Mouse (Mus musculus) G1E (cell line): ENCODE measurements at regions not wholly inside any gene's neighbourhood (a gene's known extent, or its start where the extent isn't known, plus 50 kb on each side); places are given as distances from the start of the nearest gene placed in this dataset.

Experiments used
- ATAC-seq: 2 replicates; pipeline ENCODE4 v1.8.0; 2016; ENCODE audit warnings: mild to moderate bottlenecking; ENCODE audit not compliant: insufficient number of reproducible peaks, poor library complexity, low FRiP score, severe bottlenecking; ENCODE audit errors: extremely low read depth
- DNase-seq: peaks from one replicate; pipeline ENCODE4 v3.0.0; 2012; ENCODE audit warnings: low spot score
- H3K27me3 ChIP-seq: 2 replicates; pipeline ENCODE4 v1.6.1; 2012; ENCODE audit warnings: mild to moderate bottlenecking, low read length, inconsistent platforms; ENCODE audit not compliant: insufficient read depth
- H3K36me3 ChIP-seq: replicated peaks from 2 replicates; pipeline ENCODE3; 2012; ENCODE audit warnings: mild to moderate bottlenecking, inconsistent platforms
- H3K4me1 ChIP-seq: 2 replicates; pipeline ENCODE4 v1.6.1; 2012; ENCODE audit warnings: low read depth, low read length, inconsistent platforms, mixed read lengths; ENCODE audit not compliant: insufficient read depth
- H3K4me3 ChIP-seq: 2 replicates; pipeline ENCODE4 v1.5.1; 2012; ENCODE audit warnings: low read depth, mild to moderate bottlenecking, inconsistent platforms, low read length, moderate library complexity, mixed read lengths
- H3K9me3 ChIP-seq: replicated peaks from 2 replicates; pipeline ENCODE4 v1.6.1; 2012; ENCODE audit warnings: inconsistent platforms
- CTCF ChIP-seq: IDR thresholded peaks from 2 replicates; pipeline ENCODE4 v1.5.1; 2012; ENCODE audit warnings: low read depth, low read length, inconsistent platforms, mixed read lengths
- GATA1 ChIP-seq: IDR thresholded peaks from 2 replicates; pipeline ENCODE4 v1.6.1; 2012; ENCODE audit warnings: borderline replicate concordance, low read length, inconsistent platforms, mixed read lengths
- GATA2 ChIP-seq: IDR thresholded peaks from 2 replicates; pipeline ENCODE4 v1.6.1; 2012; ENCODE audit warnings: low read depth, low read length, inconsistent platforms, borderline replicate concordance
- POLR2AphosphoS5 ChIP-seq: IDR thresholded peaks from 2 replicates; pipeline ENCODE4 v1.6.1; 2012; ENCODE audit warnings: low read depth, low read length, inconsistent platforms; ENCODE audit not compliant: insufficient replicate concordance
- TAL1 ChIP-seq: conservative IDR thresholded peaks from 2 replicates; pipeline ENCODE4 v1.6.1; 2012; ENCODE audit warnings: low read depth, low read length, inconsistent platforms, mixed read lengths

DNA sequence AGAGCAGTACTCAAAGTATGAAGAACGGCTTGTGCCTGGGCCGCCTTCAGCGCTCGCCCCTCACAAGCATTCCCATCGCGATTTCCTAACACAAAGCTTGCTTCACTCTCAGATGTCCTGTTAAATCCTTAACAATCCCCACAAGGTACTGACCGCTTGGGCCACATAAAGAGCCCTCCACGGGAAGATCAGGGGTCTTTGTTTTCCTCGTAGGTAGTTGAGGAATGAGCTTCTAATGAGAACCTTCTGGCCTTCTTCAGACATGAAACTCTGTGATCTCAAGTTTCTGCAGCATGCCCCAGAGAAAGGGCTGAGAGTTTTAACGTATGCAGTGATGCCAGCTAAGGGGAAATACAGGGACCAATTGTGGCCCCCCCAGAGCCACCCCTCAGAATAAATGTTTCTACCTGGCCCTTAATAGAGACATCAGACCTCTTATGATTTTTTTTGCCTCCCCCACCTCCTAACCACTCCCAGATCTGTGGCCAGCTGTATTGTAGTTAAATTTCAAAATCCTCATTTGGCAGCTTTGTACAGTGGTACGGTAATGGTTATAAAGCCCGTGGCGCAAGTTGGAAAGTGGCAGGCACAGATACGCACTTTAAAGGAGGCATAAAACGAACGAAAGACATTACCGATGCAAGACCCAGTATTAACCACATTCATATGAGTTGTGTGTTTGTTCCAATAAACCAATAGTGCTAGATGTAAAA is 618.6 kb downstream of the Epha4 start:
- ATAC-seq: no peak
- TF ChIP-seq POLR2AphosphoS5 (no peak), GATA1 (no peak), TAL1 (no peak), CTCF (no peak), GATA2 (no peak)
- Histone ChIP-seq H3K9me3 (peaks cover 21% of the 10 kb centered on the region), H3K4me1 (no peaks in the 10 kb centered on the region), H3K27me3 (no peaks in the 10 kb centered on the region), H3K36me3 (no peaks in the 10 kb centered on the region), H3K4me3 (no peak overlapping the region)
- DNase-seq: no peak

DNA sequence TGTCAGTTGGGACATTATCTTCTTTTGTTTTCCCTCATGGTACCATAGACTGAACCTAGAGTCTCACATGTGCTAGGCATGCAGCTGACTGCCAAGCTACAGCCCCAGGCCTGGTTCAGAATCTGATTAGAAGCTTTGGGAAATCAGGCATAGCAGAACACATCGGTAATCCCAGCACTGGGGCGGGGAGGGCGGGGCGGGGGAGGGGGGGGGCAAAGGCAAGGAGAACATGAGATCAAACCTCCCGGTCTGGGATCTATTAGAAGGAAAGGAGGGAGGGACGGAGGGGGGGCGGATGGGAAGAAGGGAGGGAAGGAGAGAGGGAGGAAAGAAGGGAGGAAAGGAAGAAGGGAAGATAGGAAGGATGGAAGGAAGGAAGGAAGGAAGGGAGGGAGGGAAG is 617.5 kb downstream of the Epha4 start:
- H3K4me1 ChIP-seq: no peaks in the 10 kb centered on the region
- no peaks in the 10 kb centered on the region for H3K27me3 ChIP-seq
- ATAC-seq: no peak
- H3K4me3 ChIP-seq: no peak overlapping the region
- DNase-seq: no peak
- no peak for TF ChIP-seq CTCF
- no peak for TF ChIP-seq GATA2
- no peak for TF ChIP-seq GATA1
- no peak for TF ChIP-seq TAL1
- TF ChIP-seq POLR2AphosphoS5: no peak
- H3K9me3 ChIP-seq: peaks cover 18% of the 10 kb centered on the region
- no peaks in the 10 kb centered on the region for H3K36me3 ChIP-seq

DNA sequence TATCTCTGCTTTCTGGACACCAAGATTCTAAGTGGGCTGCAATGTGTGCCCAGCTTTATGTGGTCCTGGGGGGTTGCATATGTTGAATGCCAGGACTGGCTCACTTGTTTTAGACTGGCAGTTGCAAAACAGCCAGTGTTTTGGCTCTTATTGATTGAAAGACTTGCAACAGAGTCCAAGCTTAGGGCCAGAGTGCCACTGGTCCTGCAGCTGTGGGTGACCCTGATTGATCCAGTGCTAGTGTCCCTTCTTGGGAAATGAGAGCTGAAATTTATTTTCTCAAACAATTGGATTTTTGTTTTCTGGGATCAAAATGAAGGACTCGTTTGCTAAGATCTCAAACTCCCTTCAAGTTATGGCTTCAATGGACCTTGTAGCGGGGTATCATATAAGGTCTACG is 603.4 kb downstream of the Epha4 start:
- H3K36me3 ChIP-seq: no peaks in the 10 kb centered on the region
- peaks cover 31% of the 10 kb centered on the region for H3K9me3 ChIP-seq
- H3K4me1 ChIP-seq: no peaks in the 10 kb centered on the region
- H3K27me3 ChIP-seq: no peaks in the 10 kb centered on the region
- TF ChIP-seq POLR2AphosphoS5 (no peak), GATA2 (no peak), CTCF (no peak), TAL1 (no peak), GATA1 (no peak)
- DNase-seq (no peak), ATAC-seq (no peak)
- no peak overlapping the region for H3K4me3 ChIP-seq

DNA sequence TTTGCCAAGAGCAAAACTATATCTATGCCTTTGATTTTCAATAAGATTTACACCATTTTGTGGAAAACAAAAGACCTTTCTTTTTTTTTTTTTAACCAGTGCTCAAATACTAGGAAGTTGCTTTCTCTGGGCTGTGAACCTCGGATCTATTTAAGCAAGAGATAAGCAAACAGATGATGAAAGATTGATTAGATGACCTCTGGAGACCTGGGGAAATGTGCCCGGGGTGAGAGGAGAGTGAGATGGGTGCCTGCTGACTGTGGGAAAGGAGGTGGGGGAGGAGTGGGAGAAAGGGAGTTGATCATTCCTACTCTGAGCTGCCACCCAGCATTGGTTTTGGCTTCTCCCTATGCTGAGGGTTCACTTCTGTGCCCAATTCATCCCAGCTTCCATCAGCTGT is 595.3 kb downstream of the Epha4 start:
- TF ChIP-seq POLR2AphosphoS5 (no peak), GATA1 (no peak), GATA2 (no peak), TAL1 (no peak), CTCF (no peak)
- DNase-seq: no peak

DNA sequence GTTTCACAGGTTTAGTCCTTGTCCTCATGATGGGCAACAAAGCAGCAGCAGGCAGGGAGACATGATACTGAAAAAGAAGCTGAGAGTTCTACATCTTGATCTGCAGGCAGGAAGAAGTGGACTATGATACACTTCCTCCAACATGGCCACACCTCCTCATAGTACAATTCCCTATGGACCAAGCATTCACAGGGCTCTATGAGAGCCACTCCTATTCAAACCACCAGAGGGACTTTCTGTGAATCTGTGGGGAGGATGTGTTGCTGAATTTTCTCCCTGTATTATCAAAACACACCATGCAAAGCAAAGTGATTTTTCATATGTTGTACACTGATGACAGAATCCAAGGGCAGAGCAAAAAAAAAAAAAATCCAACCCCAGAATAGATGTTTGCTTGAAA is 594.3 kb downstream of the Epha4 start:
- TF ChIP-seq CTCF (no peak), GATA1 (no peak), TAL1 (no peak), POLR2AphosphoS5 (no peak), GATA2 (no peak)
- no peak for DNase-seq

More for the DNA sequence above, 595.3 kb downstream of the Epha4 start:
- Histone ChIP-seq H3K9me3 (peaks cover 20% of the 10 kb centered on the region), H3K36me3 (no peaks in the 10 kb centered on the region), H3K4me1 (no peaks in the 10 kb centered on the region), H3K27me3 (no peaks in the 10 kb centered on the region), H3K4me3 (no peak overlapping the region)
- no peak for ATAC-seq

DNA sequence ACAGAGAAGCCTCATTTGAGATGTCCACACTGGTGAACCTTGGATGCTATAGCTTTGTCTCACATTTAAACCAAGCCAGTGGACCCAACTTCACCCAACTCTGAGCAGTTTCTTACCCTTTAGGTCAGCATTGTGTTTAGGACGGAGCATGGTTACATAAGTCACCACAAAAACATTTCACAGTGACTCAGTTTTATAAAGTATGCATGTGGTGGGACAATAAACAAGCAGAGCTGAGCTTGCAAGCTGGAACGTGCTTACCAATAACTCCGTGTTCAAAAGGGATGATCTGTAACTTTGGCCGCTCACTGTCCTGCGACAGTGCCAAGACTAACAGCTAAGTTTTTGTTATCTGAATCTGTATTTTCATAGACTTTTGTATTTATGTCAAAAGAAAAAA is 587.8 kb downstream of the Epha4 start:
- Histone ChIP-seq H3K4me1 (no peaks in the 10 kb centered on the region), H3K27me3 (no peaks in the 10 kb centered on the region), H3K4me3 (no peak overlapping the region), H3K9me3 (peaks cover 14% of the 10 kb centered on the region), H3K36me3 (no peaks in the 10 kb centered on the region)
- DNase-seq (no peak), ATAC-seq (no peak)
- TF ChIP-seq GATA1 (no peak), POLR2AphosphoS5 (no peak), TAL1 (no peak), GATA2 (no peak), CTCF (no peak)

More for the DNA sequence above, 594.3 kb downstream of the Epha4 start:
- Histone ChIP-seq H3K9me3 (peaks cover 15% of the 10 kb centered on the region), H3K4me1 (no peaks in the 10 kb centered on the region), H3K36me3 (no peaks in the 10 kb centered on the region), H3K4me3 (no peak overlapping the region), H3K27me3 (no peaks in the 10 kb centered on the region)
- ATAC-seq: no peak
